Mouse (Mus musculus): ENCODE measurements around the gene Aldh1a1. TPM values are rescaled to one million over a fixed set of nuclear protein-coding genes. Genes with fewer than 3 reads are reported as not detected.
"Not testable (repeated sequence)": the region's sequence is repeated elsewhere in the genome, so short reads cannot be mapped to it uniquely, and the experiment has no call there.

Aldh1a1 gene
- total RNA-seq (2015), result 3.5 and 6.3 TPM in 2 replicates
- 11.1 and 17.7 TPM in 2 replicates for total RNA-seq (2017)

DNA sequence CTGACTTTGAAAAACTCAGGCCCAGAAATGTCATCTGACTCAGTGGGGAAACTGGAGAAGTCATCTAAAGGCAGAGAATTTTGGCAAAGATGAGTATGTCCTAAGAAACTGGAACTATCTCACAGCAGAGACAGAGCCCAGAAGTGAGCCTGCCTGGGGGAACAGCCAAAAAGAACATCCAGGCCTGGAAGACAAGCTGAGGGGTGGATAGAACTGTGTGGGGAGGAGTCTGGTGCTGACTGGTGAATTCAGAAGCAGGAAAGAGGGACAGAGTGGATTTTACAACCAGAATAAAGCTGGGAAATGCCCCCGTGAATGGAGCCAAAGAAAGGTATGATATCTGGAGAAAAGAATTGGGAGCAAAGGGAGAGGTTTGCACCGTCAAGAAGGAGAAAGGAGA is at the start of gene Aldh1a1:
Gene Aldh1a1 (plus strand): TSS at position 225 of the 400 bp plus-strand sequence.
- ATAC-seq (replicated peaks; ENCODE audit: poor library complexity), result no peak

DNA sequence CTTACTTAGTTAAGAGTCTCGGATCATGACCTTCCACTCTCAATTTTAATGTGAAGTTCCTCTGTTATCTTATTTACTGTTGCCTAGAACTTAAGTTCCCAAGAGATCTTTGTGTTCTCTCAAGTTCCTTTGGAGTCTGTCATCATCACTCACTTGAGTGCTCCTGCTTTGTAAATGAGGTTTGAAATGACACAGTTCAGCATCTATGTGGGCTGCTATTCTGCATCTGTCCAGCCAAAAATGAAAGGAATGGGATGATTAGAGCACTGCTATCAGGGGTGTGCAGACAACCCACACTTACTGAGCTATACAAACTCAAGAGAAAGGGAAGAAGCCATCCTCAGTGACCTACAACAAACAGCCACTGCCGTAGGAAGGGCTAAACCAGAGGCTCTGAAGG is 44.7 kb upstream of the Aldh1a1 start:
- ATAC-seq (replicated peaks; ENCODE audit: poor library complexity), result no peak

DNA sequence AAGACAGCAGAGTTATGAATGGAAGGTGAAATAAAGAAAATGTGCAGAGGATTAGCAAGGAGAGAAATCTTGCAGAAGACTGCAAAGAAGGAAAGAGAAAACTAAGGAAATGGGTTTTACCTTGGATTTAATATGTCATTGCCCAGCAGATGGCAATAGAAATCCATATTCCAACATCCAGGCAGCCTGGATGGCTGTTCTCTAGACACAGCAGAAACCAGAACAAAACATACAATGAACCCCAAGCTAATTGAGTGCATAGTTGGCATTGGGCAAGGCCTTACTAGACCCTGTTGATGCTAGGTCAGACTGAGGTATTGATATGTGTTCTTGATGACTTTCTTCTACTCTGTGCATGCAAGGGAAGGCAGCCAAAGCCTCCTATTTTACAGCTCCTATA is 43.0 kb upstream of the Aldh1a1 start:
- ATAC-seq (replicated peaks; ENCODE audit: poor library complexity), result peak; percentile 44; the same call in 1 of the 2 replicates

DNA sequence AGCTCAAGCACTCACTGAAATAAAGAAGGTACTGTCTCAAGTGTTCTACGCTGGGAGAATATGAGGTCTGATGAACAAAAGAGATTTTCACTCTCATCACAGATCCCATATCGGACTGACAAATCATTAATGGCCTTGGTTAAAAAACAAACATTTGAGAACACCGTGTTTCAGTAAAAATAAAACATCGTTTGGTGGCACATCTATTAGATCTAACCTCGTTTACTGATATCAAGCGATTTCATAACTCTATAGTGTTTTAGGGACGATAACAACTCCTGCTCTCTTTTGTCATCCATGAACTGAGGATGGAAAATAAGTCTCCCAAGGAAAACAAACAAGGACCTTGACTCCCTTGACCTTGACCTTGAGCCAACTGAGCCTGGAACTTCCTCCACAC is 41.5 kb upstream of the Aldh1a1 start:
- no peak for ATAC-seq (replicated peaks; ENCODE audit: poor library complexity)

DNA sequence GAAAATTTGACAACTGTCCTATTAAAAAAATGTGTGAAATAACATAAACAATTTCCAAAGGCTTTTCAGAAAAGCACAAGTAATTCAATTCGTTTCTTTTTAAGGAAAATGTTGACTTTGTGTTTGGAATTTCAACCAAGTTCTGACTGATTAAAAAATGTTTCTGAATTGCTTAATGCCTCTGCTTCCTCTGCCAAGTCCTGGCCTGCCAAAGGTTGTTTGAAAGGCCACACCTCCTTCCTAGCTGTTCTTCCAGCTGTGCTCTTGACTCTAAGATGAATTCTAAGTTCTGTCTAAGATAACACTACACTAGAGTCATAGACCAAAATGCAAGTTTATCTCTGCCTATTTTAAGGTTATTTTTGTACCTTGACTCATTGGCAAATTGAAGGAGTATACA is 8.0 kb upstream of the Aldh1a1 start:
- ATAC-seq (replicated peaks; ENCODE audit: poor library complexity), result no peak

DNA sequence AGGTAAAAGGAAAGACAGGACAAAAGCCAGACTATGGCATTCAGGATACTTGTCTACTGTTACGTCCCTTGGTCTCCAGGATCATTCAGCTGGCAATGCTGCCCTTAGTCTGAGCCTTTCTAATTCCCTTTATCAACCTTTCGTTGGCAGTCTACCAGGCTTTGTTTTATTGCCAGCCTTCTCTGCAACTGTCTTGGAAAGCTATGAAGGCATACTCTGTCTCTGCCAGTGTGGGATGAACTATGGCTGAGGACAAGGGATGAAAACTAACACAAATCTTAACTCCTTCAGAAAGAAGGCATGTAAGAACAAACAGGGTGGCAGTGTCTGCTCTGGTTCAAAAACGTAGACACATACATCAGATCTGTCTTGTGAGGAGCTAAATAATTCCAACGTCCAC is 565 bp upstream of the Aldh1a1 start:
- no peak for ATAC-seq (replicated peaks; ENCODE audit: poor library complexity)

DNA sequence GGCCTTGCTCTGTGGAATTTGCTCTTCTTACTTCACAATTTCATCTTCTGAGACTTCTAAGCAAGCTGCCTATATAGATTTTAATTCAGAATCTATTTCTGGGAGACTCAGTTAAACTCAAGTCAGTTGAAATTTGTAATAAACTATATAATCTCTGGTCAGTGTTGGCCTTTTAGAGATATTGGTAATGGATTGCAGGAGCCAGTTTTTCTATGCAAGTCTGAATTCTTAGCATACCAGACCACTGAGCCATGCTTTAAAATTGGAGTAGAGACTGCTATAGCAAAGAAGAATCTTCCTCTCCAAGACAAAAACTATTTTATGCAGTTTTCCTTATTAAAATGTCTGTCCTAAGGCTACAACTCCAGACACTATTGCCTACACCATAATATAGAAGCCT is 4.0 kb downstream of the Aldh1a1 start:
- ATAC-seq (replicated peaks; ENCODE audit: poor library complexity), result no peak

DNA sequence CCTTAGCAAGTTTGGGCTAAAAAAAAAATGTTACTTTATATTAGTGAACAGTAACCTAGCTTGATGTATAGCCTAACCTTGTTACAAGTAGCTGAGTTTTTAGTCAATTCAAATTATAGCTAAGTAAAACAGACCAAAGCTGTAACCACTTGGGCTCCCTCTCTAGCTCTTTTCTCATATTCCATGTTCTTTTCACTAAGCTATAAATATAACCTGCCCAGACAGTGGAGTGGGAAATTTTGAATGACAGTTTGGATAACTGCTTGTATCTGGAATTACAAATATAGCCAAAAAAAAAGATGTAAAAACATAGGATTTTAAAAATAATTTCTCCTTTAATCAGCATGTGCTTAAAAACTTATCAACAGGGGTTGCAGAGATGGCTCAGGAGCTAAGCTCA is 12.8 kb downstream of the Aldh1a1 start:
- ATAC-seq (replicated peaks; ENCODE audit: poor library complexity), result no peak

DNA sequence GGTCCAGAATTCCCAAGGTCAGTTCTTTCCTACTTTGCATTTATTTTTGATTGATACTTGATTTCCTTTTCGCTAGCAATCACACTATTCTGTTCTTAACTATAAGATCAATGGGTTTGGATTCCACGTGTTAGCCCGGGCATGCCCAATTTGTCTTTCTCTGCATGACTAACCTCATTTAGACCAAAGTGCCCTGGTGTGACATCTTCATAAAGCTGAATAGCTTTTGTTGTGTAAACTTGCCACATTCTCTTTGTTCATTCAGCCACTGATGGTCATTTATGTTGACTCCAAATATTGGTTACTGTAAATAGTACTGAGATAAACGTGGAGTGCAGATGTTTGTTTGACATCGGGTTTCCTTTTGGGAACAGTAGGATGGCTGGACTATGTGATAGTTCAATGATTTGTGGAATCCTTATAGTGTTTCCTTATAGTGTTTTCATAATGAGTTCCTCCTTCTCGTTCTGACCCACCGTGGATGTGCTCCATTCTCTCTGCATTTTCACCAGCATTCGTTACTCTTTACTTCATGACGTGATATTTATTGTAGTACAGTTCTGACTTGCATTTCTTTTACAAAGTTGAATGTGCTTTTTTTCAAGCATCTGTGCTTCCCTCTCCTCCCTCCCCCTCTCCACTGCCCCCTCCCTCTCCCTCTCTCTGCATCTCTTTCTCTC is 14.6 kb downstream of the Aldh1a1 start:
- ATAC-seq (replicated peaks; ENCODE audit: poor library complexity), result no peak

DNA sequence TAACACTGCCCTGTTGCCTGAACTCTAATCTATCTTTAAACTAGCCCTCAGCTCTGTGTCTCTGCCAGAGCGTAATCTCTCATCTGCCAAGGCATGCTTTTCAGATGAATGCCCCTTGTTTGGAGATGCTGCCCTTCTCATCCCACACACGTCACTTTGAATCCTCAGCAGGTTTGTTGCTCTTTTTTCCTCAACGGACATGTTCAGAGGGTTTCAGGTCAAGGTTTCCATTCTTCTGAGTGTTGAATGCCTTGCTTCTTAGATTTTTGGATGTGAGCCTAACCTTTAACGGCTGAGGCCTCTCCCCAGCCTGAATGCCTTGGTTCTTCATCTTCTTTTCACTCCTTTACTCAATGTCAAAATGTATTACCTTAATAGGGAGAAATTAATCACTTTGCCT is 16.1 kb downstream of the Aldh1a1 start:
- no peak for ATAC-seq (replicated peaks; ENCODE audit: poor library complexity)

DNA sequence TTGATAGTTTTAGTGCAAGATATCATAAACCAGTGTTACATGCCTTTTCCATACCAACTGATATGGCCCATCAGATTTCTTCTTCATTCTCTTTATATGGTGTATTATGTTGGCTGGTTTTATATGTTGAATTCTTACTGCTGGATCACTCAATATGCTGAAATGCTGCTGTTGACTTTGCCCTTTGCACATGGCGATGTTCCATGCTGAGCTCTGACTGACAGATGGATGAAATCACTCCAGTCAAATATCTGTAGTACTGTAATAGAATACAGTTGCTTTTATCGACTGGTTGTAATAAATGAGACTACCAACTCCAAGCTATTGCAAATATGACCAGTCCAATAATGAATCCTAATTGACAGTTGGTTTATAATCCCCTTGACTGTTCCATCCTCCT is 19.5 kb downstream of the Aldh1a1 start:
- ATAC-seq (replicated peaks; ENCODE audit: poor library complexity), result no peak

DNA sequence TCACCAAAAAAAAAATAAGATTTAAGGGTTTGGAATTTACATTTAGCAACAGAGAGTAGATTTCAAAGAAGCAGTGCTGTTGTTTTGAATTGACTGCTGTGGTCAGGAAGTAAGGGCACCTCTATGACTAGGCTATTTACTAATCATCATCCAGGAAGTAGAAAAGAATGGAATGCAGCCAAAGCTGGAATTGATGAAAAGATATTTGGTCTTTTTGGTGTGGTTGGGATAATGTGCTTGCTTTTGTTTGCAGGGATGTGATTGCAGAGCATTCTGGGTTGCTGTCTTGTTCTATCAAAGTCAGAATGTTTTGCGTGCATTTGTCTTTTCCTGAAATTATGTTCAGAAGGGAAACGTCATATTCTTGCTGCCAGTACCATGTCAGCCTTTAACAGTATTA is 20.7 kb downstream of the Aldh1a1 start:
- ATAC-seq (replicated peaks; ENCODE audit: poor library complexity), result no peak

DNA sequence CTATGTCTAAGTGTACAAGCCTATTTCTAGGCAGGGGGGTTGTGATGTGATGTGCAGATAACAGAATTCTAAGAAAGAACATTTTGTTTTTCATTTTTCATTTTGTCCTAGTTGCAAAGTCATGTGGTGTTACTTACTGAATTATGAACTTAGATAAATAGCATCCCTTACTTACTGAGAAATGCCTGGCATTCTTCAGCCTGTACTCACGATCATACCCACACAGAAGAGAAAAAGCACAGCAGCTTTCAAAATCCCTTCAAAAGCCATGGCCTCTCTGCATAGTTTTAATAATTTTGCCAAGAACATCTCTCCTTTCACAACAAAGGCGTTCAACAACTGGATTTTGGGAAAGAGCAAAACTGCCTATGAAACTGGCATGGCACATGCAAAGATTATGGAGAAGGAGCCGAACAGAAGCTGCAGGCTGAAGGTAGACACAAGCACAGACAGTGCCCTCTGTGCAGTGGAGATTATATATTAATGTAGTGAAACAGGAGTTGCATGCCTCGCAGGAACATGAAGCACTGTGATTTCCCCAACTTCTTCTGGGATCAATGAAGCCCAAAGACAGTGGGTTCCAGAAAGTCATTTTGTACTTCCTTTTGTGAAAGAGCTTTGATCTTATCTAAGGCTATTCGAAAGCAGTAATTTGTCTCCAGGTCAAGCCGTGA is 21.3 kb downstream of the Aldh1a1 start:
- no peak for ATAC-seq (replicated peaks; ENCODE audit: poor library complexity)

DNA sequence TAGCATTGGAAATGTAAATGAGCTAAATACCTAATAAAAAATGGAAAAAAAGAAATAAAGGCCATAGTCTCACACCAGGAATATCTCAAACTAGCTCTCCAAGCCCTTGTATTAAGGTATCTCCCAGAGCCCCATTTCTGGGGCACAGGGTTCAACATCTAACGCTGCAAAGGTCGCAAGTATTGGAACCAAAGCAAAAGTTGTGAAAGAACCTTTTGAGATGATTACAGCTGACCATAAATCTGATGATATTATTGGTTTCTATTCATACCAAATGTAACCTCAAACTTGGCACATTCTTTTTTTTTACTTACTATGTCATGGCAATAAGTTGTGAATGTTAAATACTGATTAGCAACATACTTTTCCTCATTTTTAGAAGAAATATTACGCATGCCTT is 24.0 kb downstream of the Aldh1a1 start:
- ATAC-seq (replicated peaks; ENCODE audit: poor library complexity), result no peak

DNA sequence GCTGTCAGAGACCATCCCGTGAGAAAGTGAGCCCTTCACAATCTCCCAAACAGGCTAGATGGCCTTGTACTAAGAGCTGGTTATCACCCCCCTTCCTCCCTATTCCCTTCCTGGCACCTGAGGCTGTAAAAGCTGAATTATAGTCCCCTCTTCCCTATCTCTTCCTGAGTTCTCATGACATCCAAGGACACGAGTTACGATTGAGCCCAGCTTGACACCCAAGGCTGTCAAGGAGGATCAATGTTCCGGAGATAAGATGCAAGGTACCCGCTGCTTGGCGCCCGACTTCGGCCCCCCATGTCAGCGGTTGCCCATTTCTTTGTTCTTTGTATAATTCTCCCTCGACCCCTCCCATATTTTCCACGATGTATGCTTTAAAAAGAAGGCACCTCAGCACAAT is 36.6 kb downstream of the Aldh1a1 start:
- ATAC-seq (replicated peaks; ENCODE audit: poor library complexity), result not testable (repeated sequence)

DNA sequence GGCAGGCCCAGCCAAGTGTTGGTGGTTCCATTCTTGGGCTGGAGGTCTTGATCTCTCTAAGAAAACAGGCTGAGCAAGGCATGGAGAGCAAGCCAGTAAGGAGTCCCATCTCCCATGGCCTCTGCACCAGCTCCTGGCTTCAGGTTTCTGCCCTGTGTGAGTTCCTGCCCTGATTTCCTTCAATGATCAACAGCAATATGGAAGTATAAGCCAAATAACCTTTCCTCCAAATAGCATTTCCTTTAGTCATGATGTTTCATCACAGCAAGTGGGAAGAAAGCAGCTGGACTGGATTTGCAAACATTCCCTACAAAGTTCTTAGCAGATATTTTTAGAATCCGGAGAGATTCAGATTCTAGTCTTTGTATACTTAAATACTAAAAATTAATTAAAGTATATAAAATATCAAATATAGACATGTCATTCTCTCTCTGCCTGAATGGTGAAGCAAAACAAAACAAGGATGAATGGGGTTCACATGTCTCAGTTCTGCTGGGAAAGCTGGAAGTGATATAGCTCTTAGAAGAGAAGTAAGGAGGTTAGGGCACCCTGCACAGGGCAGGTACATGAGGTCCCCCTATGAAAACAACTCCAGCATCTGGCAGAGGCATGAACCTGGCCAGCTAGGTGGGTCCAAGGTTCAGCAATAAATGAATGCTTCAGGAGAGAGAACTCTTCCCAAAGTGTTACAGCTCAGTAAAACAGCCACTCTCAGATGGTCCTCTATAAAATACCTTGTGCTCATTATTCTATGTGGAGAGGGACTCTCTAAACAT is 37.6 kb downstream of the Aldh1a1 start:
- ATAC-seq (replicated peaks; ENCODE audit: poor library complexity), result no peak

DNA sequence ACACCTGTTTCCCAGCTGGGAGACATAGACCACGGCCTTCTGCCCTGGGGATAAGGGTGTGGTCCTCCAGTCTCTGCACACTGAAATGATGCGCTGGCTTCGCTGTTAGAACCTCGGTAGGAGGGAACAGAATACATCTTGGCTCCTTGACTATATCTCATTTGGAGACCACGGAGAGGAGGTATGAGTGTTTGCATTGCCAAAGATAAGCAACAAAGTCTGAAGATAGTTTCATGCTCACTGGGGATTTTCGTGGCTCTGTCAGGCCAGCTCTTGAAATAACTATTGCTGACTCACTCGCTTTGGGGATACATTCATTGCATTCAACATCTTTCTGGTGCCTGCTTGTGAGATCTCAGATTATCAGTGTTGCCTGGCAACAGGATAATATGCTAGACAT is 44.0 kb downstream of the Aldh1a1 start:
- peak; percentile 29; the same call in 1 of the 2 replicates for ATAC-seq (replicated peaks; ENCODE audit: poor library complexity)

DNA sequence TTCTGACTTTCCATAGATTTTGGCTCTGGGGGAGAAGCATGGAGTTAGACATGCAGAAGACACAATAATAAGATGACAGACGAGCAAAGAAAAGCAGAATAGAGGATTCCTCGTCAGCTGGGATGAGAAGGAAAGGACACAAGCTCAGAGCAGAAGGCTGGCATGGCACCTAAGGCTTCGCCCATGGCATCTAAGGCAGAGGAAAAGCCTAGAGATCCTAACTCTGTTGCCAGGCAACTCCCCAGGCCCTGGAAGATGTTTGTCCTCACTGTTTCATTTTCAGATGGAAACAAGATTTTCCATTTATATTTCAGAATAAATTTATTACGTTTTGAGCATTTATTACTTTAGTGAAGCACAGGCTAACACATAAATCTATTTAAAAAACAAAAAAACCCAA is 48.5 kb downstream of the Aldh1a1 start:
- ATAC-seq (replicated peaks; ENCODE audit: poor library complexity), result no peak

DNA sequence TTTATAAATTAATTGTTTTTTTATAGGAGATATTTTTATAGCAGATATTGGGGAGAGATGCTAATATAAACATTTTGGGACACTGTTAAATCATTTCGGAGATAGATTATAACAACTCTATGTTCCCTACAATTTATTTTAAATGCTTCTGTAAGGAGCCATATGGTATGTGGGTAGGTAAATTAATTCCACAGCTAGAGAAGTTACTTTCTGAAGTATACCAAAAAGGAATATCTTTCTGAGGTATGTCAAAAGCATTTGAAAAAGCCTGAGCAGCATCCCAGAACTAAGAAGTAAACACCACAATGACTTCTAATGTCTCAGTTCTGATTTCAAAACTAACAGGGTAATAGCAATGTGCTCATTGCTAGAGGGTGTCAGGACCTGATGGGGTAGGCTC is 49.4 kb downstream of the Aldh1a1 start:
- ATAC-seq (replicated peaks; ENCODE audit: poor library complexity), result no peak

DNA sequence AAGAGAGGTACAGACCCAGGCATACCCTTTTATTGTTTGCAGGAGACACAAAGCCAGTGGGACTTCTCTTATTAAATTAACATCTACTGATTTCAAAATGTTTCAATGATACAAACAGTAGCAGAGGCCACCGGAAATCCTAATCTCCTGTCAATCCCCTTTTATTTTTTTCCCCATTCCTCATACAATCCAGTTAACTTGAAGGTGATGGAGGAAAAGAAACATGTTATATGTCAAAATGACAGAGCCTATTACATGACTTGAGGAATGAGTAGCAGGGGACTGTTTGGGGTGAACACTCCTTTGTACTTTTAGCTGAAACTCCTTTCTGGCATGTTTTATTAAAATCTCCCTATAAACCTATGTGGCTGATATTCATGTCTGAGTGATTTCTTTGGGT is 51.3 kb downstream of the Aldh1a1 start:
- no peak for ATAC-seq (replicated peaks; ENCODE audit: poor library complexity)

DNA sequence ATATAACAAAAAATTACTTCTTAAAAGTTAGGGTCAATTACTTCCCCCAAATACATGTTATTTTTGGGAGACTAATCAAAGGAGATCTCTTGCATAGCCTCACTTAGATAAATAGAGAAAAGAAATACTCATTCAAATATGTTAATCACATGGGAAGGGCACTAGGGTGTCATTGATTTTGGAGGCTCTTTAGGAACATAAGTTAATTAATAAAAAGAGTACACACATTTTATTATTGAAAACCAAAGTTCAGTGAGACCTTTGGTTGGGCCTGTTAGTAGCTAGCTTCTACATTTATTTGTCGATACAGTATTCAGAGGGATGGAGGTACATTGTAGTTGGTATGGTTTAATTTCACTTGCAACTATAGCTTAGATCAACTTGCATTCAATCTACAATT is 52.4 kb downstream of the Aldh1a1 start:
- no peak for ATAC-seq (replicated peaks; ENCODE audit: poor library complexity)

DNA sequence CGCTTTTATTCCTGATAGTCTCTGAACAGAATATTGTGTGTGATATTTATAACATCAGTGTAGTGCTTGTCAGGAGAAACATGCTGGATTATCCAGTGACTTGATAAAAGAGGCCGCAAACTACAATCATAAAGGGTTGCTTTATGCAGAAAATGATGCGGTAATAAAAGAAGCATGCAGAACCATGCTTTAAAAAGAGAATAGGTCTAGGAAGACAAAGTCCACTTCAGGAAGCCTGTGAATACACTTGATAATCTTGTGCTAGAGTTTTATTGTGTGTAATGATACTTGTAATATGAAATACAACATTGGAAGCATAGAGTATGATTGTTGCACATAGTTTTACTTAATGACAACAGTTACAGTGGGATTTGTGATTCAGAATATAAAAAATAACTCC is 54.5 kb downstream of the Aldh1a1 start:
- no peak for ATAC-seq (replicated peaks; ENCODE audit: poor library complexity)
